Mouse (Mus musculus): Measurements from ENCODE around the gene Rnf151.
A peak's percentile ranks its signal among the peaks of the same experiment; 100 is the strongest.

The Rnf151 gene

DNA sequence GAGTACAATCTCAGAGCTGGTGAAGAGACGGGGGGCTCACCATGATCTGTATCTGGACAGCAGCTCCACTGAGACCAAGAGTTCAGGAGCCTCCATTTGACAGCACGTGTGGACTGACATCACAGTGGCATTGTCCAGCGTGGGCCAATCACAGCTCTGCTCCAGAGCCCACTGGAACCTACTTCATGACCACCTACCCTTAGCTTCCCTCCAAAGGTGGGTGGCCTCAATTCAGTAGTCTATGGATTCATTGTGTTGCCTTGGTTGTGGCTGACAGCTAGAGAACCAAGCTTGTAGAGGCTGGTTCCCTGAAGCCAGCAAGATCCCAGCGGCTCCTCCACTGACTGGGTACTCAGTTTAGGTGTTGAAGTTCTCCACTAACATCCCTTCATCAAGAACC lies at the start of gene Rnf151, which contains the start of gene Rps2:
TSS of gene Rnf151 (minus strand) at position 121 of the 400 bp plus-strand sequence.
TSS of gene Rps2 (plus strand) at position 174 of the 400 bp plus-strand sequence.
- DNase-seq: no peak

DNA sequence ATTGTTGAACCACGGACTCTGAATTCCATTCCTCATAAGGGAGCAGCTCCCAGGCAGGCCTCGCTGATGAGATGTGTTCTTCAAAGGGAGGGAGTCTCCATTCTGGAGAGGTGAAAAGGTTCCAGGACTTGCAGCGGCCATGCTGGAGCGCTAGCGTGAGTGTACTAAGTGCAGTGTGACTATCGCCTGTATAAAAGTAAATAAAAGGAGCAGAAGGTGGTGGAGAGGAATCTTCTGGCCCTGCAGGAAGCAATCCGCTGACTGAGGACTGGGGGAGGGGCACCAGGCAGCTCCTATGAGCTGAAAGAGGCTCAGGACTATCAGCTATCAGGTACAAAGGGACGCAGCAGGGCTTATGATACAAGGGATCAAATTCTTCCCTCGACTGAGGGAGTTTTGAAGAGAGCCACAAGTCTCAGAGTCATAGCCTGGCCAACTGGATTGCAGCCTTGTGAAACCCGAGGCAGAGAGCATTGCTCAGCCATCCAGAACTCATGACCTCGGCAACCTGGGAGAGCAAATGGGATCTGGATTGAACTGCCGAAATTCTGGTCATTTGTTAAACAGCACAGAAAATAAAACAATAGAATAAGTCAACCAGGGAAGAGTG lies 48.5 kb upstream of the Rnf151 start:
- no peak for DNase-seq

DNA sequence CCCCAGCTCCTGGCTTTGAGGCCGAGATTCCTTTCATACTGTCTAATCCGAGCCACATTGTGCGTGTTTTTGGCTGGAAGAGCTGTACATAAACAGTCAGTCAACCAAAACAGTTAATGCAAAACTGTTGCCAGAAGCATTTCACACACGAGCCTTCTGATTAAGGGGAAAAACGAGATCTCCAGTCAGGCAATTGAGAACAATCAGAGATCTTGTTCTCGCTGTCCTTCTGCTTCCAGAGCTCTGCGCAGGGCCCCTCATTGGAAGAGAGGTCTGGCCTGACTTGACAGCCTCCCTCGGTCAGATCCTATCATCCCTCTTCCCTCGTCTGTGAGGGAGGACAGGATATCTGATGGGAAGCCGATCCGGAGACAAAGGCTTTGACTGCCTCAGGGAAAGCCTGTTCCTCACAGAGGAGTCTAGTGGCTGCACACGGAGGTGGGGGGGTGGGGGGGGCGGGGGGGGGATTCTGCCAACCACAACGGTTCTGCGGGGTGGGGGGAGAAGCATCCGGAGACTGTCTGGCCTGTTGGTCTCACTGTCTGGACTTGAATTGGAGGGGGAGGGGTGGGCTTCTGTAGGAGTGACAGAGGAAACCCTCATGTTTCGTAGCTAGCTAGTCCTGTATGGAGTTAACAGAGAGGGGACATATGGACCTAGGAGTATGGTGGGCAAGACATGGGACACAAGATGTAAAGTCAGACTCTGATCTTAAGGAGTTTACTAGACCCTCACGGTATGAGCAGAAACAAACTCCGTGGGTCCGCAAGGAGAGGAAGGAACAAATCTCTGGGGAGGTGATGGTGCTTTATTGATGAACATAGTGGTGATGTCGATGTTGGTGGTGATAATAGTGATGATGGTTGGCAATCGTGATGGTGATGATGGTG lies 47.4 kb upstream of the Rnf151 start:
- no peak for DNase-seq

DNA sequence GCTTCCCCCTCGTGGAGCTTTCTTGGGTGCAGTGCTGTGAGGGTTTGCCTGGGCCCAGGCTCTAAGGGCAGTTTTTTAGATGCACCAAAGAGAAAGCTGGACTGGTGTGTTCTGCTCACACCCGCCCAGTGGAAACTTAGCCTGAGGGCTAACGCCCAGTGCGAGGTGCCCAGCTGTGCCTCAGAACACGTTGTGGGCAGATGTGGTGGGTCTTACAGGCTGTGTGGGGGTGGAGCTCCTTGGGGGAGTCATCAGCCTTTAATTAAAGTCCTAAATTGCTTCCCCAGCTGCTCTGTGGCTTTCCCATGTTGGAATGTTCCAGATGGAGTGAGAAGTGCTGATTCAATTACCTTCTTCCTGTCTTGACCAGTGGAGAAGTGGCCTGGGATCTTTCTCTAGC lies 43.3 kb upstream of the Rnf151 start:
- DNase-seq: no peak

DNA sequence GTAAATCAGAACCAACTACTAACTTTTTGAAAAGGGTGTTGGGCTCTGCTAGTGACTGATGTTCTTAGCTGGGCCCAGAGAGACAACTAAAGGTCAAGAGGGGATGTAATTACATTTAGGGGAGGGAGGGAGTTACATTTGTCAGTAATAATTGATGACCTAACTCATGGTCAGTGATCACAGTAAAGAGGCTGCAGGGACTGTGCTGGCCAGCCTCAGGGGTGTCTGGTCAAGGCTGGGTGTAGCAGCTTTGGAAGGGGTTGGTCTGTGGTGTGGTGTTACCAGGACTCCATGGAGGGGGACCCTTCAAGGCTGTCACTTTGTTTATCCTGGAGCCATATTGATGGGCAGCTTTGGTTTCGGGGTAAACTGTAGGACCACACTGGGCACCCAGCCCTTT lies 39.5 kb upstream of the Rnf151 start:
- no peak for DNase-seq

DNA sequence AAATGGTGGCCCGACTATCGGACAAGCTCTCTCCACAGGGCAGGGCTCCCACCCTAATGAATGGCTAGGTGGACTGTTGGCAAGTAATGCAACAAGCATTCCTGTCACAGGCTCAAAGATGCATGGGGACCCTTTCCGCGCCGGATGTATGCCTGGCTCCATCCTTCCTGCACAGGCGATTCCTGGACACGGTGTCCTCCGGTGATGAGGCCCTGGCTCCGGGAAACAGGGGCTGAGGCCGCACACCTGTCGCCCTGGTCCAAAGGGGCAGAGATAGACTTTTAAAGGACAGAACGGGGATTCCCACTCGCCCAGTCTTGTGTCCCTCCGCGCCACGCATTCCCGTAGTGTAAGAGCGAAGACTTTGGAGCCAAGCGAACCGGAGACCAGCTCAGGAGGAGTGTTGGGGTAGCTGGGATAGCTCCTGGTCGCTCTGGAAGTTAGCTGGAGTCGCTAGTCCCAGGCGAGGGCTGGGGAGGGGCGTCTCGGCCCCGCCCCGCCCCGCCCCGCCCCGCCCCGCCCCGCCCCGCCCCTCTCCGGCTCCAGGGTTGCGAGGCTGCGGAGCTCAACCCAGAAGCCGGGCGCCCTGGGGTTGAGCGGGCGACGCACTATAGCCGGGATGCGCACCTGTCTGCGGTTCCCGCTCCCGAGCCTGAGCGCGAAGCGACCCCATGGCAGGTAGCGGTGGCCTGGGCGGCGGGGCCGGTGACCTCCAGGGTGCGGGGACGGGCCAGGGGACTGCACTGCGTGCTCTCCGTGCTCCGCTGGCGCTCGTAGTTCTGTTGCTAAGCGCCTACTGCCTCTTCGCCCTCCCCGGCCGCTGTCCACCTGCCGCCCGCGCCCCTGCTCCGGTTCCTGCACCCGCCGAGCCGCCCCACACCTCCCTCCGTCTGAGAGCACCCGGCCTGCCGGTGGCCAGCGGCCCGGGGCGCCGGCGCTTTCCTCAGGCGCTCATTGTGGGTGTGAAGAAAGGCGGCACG lies 34.8 kb upstream of the Rnf151 start, which contains the start of gene Hs3st6:
TSS of gene Hs3st6 (plus strand) at position 574 of the 980 bp plus-strand sequence.
- no peak for DNase-seq

DNA sequence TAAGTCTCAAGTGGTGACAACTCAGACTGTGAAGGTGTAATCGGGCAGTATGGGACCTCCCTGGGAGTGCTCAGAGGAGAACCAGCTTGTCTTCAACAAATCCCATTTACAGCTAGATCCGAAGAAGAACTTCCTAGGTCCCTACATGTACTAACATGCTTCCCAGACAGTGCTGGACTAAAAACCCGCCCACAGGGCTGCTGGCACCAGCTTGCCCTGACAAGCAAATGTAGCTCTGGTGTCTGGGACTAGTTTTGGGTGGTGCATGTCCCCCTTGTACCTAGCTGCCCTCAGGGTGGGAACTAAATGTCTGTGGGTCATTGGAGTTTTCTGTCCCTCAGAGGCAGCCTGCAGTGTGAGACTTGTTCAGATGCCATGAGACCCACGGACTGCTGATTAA lies 33.7 kb upstream of the Rnf151 start:
- DNase-seq: no peak

DNA sequence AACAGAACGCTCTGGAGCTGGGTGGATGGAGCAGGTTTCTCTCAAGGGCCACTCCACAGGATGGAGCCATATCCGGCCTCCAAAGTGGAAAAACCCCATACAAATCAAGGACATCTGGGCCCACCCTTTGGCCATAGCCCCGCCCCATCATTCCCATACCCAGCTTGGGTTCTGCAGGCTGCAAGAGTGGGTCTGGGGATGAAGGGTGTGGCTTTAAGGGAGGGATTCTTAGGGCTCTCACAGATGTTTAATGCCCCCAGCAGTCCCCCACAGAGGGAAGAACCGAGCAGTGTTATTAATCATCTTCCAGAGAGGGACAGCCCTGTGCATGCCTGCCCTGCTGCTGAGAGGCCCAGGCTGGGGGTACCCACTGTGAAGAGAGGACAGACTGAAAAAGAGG lies 29.1 kb upstream of the Rnf151 start:
- DNase-seq: no peak

DNA sequence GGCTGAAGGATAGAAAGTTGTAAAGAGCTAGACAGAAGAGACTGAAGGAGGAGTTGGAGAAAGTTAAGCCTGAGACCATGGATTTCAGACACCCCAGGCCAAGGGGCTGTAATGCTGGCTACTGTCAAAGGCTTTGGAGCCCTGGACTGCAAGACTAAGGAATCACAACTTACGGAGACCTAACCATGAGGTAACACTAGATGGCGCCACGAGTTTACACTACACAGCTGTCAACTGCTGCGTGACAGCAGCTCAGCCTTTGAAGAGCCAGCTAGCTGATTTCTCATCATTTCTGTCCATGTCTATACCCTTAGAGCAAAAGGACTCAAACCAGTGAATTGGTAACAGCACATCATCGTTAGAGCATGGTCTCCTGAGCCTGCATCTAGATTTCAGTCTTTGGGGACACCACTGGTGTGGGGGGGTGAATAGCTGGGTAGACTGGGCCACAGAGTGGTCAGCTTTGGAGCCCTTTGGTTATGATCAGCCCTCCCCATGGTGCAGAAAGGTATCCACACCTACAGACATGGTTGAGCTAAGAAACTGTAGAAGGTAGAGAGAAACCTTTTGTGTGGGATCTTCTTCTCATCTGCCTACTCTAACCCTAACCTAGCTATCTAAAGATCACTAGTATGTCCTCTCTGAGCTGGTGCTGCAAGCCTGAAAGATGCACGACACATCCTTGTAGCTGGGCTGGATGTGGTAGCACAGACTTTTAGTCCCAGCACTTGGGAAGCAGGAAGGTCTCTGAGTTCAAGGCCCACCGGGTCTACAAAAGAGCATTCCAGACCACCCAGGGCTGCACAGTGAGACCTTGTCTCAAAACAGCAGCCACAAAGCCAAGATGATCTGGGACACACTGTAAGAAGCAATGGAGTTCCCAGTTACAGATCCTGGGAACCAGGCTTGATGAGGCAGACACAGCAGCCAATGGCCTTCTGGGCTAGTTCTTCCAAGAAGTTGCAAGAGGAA lies 27.9 kb upstream of the Rnf151 start:
- DNase-seq: peak; percentile 84

DNA sequence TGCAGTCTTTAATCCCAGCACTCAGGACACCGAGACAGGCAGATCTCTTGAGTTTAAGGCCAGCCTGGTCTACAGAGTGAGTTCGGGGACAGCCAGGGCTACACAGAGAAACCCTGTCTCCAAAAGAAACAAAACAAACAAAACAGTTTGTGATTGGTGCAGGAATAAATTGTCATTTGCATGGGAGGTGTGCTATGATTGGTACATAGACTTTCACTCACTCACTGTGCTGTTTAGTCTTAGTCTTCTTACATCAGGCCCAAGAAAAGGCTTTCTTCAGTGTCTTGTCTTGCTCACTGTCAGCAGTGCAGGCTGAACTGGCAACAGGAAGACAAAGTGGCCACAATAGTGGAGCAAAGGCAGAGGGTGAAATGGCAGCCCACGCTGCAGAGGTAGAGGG lies 26.5 kb upstream of the Rnf151 start:
- DNase-seq: no peak

DNA sequence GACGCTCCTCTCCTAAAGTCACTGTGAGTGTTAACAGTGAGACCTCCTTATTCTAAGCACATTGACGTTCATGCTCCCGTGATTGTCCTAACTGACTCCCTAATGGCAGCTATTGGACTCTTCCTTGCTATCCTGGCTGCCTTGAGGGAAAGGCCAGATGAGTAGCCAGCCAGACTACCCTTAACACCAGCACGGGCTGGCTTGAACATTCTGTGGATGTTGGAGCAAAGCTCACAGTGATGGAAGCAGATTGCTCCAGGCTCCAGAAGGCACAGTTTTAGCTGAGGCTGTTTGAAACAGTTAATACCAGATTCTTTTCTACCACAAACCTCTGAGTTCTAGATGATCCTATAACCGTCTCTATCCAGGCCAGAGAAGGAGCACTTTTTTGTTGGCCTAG lies 26.0 kb upstream of the Rnf151 start:
- DNase-seq: no peak

DNA sequence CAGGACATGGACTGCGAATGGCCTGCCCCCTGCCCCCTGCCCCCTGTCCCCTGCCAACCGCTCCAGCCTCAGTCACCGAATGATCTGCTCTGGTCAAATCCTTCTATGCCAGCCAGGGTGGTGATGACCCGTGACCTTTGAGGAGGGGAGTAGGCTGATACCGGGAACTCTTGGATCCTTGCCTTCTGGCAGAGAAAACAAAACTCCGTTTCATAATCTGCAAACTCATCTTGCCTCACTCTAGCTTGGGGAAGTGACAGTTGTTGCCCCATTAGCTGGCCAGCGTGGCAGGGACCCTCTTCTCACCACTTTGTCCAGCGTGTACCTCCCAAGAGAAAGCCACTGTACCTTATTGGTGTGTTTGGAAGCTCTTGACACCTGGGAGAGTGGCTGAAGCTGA lies 24.4 kb upstream of the Rnf151 start:
- peak; percentile 48 for DNase-seq

DNA sequence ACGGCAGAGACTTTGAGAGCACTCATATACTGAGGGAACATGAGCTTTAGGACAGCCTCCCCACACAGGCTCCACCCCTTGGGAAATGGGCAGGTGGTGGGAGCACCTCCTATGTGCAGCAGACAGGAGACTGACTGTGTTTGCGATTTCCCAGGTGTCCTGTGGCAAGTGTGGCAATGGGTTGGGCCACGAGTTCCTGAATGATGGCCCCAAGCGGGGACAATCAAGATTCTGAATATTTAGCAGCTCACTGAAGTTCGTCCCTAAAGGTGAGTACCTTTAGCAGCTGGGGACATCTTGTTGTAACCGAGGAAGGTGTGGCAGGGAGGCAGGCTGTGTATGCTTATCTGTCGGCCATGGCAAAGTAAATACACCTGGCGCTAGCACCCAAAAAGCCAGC lies 22.1 kb upstream of the Rnf151 start:
- no peak for DNase-seq

DNA sequence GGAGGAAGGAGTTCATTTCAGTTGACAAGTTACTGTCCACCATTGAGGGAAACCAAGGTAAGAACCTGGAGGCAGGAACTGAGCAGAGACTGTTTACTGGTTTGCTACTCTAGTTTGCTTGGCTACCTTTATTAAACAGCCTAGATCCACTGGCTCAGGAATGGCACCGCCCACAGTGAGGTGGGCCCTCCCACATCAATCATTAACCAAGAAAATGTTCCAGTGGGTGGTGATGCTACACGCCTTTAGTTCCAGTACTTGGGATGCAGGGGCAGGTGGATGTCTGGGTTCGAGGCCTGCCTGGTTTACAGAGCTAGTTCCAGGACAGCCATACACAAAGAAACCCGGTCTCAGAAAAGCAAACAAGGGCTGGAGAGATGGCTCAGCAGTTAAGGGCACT lies 20.4 kb upstream of the Rnf151 start:
- no peak for DNase-seq

DNA sequence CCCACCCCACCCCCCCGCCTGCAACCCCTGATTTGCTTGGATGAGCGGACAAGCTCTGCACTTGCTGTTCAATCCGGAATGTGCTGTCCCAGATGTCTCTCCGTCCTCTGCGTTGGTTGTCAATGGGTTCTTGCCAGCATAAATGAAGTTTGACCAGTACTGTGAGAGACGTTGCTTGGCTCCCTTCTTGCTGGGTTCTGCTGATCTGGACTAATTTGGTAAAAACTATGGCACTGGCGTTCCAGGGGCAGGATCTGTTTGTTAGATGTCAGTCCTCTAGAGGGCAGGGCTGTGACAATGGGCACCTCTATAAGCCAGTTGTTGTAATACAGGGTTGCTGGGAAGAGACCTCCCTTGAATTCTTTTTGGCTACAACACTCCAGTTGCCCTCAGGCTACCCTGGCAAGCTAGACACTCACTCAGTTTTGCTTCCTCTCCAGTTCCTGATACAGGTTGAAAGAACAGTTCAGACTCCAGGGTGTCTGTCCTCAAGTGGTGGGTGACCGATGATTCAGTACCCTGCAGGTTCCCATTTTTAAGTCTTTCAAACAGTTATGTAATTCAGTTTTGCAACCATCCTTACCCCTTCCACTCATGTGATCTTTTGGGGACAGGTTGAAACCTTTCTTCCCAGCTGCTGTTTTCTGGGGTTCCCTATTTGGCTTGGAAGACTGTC lies 19.4 kb upstream of the Rnf151 start:
- no peak for DNase-seq

DNA sequence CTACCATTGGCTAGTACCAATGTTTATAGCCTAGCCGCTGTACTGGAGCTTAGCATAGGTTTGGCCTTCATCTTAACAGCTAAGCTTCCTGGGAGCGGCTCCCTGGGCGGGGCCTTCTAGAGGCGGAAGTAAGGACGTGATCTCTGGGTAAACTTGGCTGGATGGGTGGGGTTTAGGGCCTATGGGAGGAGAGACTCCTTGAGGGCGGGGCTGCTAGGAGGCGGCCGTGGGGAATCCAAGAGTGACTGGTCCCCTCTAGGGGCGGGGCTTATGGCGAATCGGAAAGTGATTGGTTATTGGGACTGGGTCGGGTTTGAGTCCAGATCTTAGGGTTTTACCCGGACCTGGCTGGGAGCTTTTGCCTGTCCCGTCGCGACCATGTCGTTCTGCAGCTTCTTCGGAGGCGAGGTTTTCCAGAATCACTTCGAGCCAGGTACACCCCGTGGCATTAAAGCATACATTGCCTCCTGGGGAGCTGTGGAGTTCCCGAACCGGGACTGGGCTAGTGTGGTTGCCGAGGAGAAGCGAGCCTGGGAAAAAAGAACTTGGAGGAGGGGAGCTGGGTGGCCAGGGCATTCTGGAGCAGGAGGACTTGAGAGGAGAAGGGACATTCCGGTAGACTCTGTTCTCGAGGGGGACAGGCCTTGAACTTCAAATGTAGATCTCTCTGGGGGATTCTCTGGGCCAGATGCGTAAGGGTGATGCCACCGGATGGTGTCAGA lies 18.6 kb upstream of the Rnf151 start, which contains the start of gene Msrb1:
TSS of gene Msrb1 (plus strand) at position 313 of the 722 bp plus-strand sequence.
- peak; percentile 97 for DNase-seq

DNA sequence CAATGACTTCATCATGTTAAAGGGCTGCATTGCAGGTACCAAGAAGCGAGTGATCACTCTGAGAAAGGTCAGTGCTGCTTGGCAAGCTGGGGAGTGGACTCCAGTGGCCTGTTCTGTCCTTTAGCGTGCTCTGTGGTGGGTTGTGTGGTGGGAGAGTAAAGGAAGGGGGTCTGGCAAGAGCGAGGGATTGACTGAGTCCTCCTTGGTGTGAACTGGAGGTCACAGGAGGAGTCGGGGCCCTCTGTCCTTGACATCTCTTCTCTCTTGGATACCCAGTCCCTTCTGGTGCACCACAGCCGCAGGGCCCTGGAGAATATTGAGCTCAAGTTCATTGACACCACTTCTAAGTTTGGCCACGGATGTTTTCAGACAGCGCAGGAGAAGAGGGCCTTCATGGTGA lies 17.6 kb upstream of the Rnf151 start:
- DNase-seq: no peak

DNA sequence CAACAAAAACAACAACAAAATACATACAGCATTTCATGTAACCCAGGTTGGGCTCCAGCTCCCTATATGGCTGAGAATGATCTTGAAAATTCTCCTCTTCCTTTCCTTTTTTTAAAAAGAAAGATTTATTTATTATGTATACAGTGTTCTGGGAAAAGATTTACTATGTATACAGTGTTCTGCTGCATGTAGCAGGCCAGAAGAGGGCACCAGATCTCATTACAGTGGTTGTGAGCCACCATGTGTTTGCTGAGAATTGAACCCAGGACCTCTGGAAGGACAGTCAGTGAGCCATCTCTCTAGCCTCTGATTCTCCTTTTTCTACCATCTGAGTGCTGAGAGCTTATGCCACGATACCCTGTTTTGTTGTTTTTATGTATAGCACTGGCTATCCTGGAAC lies 16.6 kb upstream of the Rnf151 start:
- no peak for DNase-seq

DNA sequence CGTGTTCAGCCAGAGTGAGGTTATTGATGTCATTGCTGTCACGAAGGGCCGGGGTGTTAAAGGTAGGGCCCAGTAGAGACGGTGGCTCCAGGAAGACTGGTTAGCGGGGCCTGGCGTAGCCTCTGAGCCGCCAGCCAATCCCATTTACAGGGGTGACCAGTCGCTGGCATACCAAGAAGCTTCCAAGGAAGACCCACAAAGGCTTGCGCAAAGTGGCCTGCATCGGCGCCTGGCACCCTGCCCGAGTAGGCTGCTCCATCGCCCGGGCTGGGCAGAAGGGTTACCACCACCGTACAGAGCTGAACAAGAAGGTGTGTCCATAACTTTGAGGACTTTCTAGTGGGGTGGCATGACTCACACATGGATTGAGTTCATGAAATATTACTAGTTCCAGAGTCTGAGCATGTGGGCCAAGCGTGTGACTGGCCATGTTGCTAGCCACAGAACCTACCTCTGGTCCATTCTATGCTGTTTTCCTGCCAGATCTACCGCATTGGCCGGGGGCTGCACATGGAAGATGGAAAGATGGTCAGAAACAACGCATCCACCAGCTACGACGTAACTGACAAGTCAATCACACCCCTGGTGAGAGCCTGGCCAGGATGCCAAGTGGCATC lies 15.7 kb upstream of the Rnf151 start:
- DNase-seq: no peak
